Mouse (Mus musculus) lung, embryonic 14.5 days (tissue): ENCODE results near the gene Ssx9. TPM values are rescaled to one million over a fixed set of nuclear protein-coding genes. Genes with fewer than 3 reads are reported as not detected.
"Not testable (repeated sequence)": the region's sequence is repeated elsewhere in the genome, so short reads cannot be mapped to it uniquely, and the experiment has no call there.

Source experiments
- ATAC-seq: fragments of 200-750 bp; cut with Nextera tagmentation; 2 replicates; pipeline ENCODE4 v1.8.0; 2017; ENCODE audit warnings: mild to moderate bottlenecking, moderate TSS enrichment, moderate library complexity; ENCODE audit not compliant: insufficient read depth
- DNase-seq: peaks from one replicate; pipeline ENCODE4 v3.0.0-alpha.2; 2015
- H3K27ac ChIP-seq: fragments of 300-500 bp; sonication (generic); 2 replicates; pipeline ENCODE4 v1.5.1; 2014; ENCODE audit warnings: low read depth, mild to moderate bottlenecking, moderate library complexity
- H3K27me3 ChIP-seq: fragments of 300-500 bp; sonication (generic); 2 replicates; pipeline ENCODE4 v1.6.1; 2014; ENCODE audit warnings: low read length, control low read depth; ENCODE audit not compliant: insufficient read depth
- H3K36me3 ChIP-seq: fragments of 300-500 bp; sonication (generic); 2 replicates; pipeline ENCODE4 v1.6.1; 2014; ENCODE audit warnings: control low read depth; ENCODE audit not compliant: insufficient read depth
- H3K4me1 ChIP-seq: fragments of 300-500 bp; sonication (generic); 2 replicates; pipeline ENCODE4 v1.6.1; 2014; ENCODE audit warnings: antibody characterized with exemption, control low read depth; ENCODE audit not compliant: insufficient read depth
- H3K4me2 ChIP-seq: fragments of 300-500 bp; sonication (generic); 2 replicates; pipeline ENCODE4 v1.6.1; 2014; ENCODE audit warnings: mild to moderate bottlenecking
- H3K4me3 ChIP-seq: fragments of 300-500 bp; sonication (generic); 2 replicates; pipeline ENCODE4 v1.5.1; 2014; ENCODE audit warnings: low read depth, low read length
- H3K9ac ChIP-seq: fragments of 300-500 bp; sonication (generic); 2 replicates; pipeline ENCODE4 v1.6.1; 2014
- H3K9me3 ChIP-seq: fragments of 300-500 bp; sonication (generic); 2 replicates; pipeline ENCODE4 v1.6.1; 2016; ENCODE audit warnings: low read depth, low read length, control low read depth
- CTCF ChIP-seq: IDR thresholded peaks from 2 replicates; pipeline ENCODE4 v1.5.1; 2016; ENCODE audit warnings: antibody characterized with exemption, low read depth
- WGBS: fragments of 180-500 bp; shearing (Covaris S2); extraction: QIAGEN DNeasy Blood & Tissue Kit; methylation state at CpG from one replicate; pipeline ENCODE4 v1.1.7; 2014; 5-methylcytosine and 5-hydroxymethylcytosine counted together
- polyA plus RNA-seq: library from polyadenylated mRNA; unstranded; fragments of >200 nt; fragmentation: Nextera tagmentation; extraction: Ambion mirVana; gene quantifications from 2 replicates; pipeline ENCODE4 v1.2.1, GENCODE M21; 2014

Ssx9 gene
- polyA plus RNA-seq = not detected in 2 replicates

DNA sequence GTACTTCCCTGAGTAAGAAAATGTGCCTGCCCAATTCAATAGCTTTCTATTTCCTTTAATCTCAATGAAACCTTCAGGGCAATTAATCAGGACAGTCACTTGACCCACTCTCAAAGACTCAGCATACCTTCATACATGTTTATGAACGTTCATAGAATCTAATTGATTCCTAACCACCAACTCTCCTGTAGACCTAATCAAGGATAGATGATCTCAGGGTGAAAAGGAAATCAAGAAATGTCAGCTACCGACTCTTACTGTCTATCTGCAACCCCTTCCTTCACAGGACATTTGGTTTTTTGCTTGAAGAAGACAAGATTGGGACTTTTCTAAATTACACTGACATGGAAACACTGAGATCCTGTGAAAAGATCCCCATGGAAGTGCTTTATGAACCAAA is at the start of gene Ssx9:
Gene Ssx9, plus strand, starts transcription at position 301 of the 400 bp plus-strand sequence.
- WGBS = 58% methylated on average over 2 of the region's 2 CpGs
- not testable (repeated sequence) for H3K4me2 ChIP-seq, ATAC-seq

DNA sequence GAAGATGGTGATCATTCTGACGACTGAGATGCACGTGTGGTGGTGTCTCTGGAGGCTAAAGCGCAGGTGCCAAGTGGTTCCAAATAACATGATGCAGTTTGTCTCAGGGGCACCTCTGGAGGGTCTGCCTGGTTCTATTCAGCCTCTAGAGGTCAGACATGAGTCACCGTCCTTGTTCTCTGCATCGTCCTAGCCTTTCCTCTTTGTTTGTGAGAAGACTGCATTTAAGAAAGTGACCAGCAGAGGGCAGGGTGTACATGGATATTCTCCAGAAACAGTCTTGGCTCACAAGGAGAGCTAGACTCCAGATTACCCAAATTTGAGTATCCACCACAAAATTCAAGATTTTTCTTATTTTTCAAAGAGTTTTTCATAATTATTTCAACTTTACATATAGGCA is 15.3 kb upstream of the Ssx9 start:
- ATAC-seq (no peak), DNase-seq (peak; percentile 63)
- no peaks in the 10 kb centered on the region for H3K4me1 ChIP-seq
- H3K36me3 ChIP-seq = no peaks in the 10 kb centered on the region
- no peak overlapping the region for H3K4me2 ChIP-seq
- no peak overlapping the region for H3K9ac ChIP-seq
- peak; percentile 52 for TF ChIP-seq CTCF
- 37% methylated on average over 5 of the region's 5 CpGs for WGBS
- no peaks in the 10 kb centered on the region for H3K9me3 ChIP-seq
- H3K27ac ChIP-seq = no peak overlapping the region
- H3K27me3 ChIP-seq = no peaks in the 10 kb centered on the region
- H3K4me3 ChIP-seq = no peak overlapping the region

More for the DNA sequence above, at the start of gene Ssx9:
- H3K9me3 ChIP-seq, H3K36me3 ChIP-seq, H3K4me1 ChIP-seq, DNase-seq, H3K27ac ChIP-seq, H3K9ac ChIP-seq, H3K4me3 ChIP-seq, H3K27me3 ChIP-seq: not testable (repeated sequence)

DNA sequence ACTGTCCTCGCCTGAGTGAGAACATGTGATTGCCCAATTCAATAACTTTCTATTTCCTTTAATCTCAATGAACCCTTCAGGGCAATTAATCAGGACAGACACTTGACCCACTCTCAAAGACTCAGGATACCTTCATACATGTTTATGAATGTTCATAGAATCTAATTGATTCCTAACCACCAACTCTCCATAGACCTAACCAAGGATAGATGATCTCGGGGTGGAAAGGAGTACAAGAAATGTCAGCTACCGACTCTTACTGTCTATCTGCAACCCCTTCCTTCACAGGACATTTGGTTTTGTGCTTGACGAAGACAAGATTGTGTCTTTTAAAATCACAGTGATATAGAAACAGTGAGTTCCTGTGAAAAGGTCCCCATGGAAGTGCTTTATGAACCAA is 55.2 kb downstream of the Ssx9 start, which contains the start of gene Ssxb5:
Gene Ssxb5, plus strand, starts transcription at position 301 of the 400 bp plus-strand sequence.
- not testable (repeated sequence) for H3K4me3 ChIP-seq, H3K9ac ChIP-seq, DNase-seq, H3K27ac ChIP-seq, H3K27me3 ChIP-seq, H3K9me3 ChIP-seq, ATAC-seq, H3K4me2 ChIP-seq, H3K4me1 ChIP-seq, H3K36me3 ChIP-seq
- WGBS = 73% methylated on average over 4 of the region's 4 CpGs

Other genes starting within 250 kb of the Ssx9 start
- not detected in 2 replicates for gene Gm14459, start 223.5 kb upstream of the Ssx9 start, polyA plus RNA-seq
- gene Ssxb6, start 200.2 kb upstream of the Ssx9 start, polyA plus RNA-seq = not detected in 2 replicates
- gene Ssxb3, start 156.6 kb upstream of the Ssx9 start, polyA plus RNA-seq = not detected in 2 replicates
- gene Ssxb8, start 57.6 kb upstream of the Ssx9 start, polyA plus RNA-seq = not detected in 2 replicates
- not detected in 2 replicates for gene Ssxb5, start 55.3 kb downstream of the Ssx9 start, polyA plus RNA-seq
- not detected in 2 replicates for gene Gm6592, start 95.6 kb downstream of the Ssx9 start, polyA plus RNA-seq
- not detected in 2 replicates for gene Gm5751, start 125.8 kb downstream of the Ssx9 start, polyA plus RNA-seq
- 6.5 and 7.0 TPM in 2 replicates for gene B630019K06Rik, start 143.9 kb downstream of the Ssx9 start, polyA plus RNA-seq
- gene Fthl17b, start 214.5 kb downstream of the Ssx9 start, polyA plus RNA-seq = not detected in 2 replicates
- not detected in 2 replicates for gene Fthl17c, start 228.1 kb downstream of the Ssx9 start, polyA plus RNA-seq
- gene Fthl17d, start 238.3 kb downstream of the Ssx9 start, polyA plus RNA-seq = not detected in 2 replicates